Mouse (Mus musculus): ENCODE measurements around the gene Olfr263.

Olfr263 gene

GRCm38 (mm10) chr13:21169121-21169656, 39.8 kb downstream of the Olfr263 start:
- no peak for ATAC-seq (ENCODE audit: insufficient number of reproducible peaks, low FRiP score, low TSS enrichment)

GRCm38 (mm10) chr13:21169657-21170430, 40.4 kb downstream of the Olfr263 start:
- peak; percentile 42; the same call in 1 of the 2 replicates for ATAC-seq (ENCODE audit: insufficient number of reproducible peaks, low FRiP score, low TSS enrichment)

- no peak for ATAC-seq (ENCODE audit: insufficient number of reproducible peaks, low FRiP score, low TSS enrichment)
Observed at GRCm38 (mm10) chr13:21170431-21171155, 41.2 kb downstream of the Olfr263 start.

DNA sequence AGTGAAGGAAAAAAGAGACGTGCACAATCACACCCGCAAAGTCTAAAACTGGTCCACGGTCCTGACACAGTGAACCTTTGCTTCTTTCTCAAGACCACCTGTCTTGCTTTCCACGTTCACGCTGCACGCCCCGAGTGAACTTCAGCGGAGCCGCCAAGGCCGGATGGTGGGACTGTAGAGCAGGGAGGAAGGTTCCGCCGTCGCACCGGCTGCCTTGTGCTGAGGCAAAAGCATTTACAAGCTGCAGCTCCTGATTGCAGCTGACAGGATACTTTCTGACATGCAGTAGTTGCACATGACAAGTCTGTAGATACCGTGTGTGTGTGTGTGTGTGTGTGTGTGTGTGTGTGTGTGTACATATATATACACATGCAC, 41.7 kb downstream of the Olfr263 start:
- ATAC-seq (ENCODE audit: insufficient number of reproducible peaks, low FRiP score, low TSS enrichment): no peak

DNA sequence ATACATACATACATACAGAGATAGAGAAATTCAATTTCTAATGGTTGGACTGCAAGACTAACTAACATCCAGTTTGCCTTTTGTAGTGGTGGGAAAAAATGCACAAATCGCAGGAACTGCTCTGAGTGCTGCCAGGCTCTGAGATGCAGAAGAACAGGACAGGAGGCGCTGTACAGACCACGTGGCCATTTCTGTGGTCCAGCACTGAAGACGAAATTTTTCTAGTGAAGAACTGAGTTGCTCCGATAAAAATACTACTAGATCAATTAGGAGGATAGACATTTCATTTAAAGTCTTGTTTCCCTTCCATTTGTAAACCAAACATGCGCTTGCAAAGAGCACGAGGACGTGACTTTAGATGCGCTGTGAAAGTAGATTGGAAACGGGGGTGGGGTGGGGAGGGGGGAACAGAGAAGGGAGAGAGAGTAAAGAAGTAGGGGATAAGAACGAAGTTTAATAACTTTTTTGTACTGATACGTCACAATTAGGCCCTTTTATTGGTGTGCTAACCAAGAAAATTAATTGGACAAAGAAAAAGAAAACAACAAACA, 42.2 kb downstream of the Olfr263 start:
- no peak for ATAC-seq (ENCODE audit: insufficient number of reproducible peaks, low FRiP score, low TSS enrichment)

GRCm38 (mm10) chr13:21172241-21173027, 43.0 kb downstream of the Olfr263 start:
- ATAC-seq (ENCODE audit: insufficient number of reproducible peaks, low FRiP score, low TSS enrichment): peak; percentile 31; the same call in 1 of the 2 replicates

- no peak for ATAC-seq (ENCODE audit: insufficient number of reproducible peaks, low FRiP score, low TSS enrichment)
Observed at GRCm38 (mm10) chr13:21173072-21173471, 43.6 kb downstream of the Olfr263 start.

DNA sequence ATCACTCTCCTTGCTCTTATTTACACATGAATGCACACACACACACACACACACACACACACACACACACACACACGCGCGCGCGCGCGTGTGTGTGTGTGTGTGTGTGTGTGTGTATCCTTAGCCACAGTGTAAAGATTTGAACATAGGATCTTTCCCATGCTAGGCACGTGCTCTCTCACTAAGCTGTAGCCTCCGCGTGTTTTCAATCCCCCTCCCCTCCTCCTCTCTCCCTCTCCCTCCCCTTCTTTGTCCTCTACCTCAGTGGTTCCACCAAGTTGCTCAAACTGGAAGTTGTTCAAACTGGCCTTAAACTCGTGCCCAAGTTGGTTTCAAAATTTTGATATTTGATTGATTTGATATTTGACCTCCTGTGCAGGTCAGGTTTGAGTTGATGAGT, 47.3 kb downstream of the Olfr263 start:
- ATAC-seq (ENCODE audit: insufficient number of reproducible peaks, low FRiP score, low TSS enrichment): no peak

DNA sequence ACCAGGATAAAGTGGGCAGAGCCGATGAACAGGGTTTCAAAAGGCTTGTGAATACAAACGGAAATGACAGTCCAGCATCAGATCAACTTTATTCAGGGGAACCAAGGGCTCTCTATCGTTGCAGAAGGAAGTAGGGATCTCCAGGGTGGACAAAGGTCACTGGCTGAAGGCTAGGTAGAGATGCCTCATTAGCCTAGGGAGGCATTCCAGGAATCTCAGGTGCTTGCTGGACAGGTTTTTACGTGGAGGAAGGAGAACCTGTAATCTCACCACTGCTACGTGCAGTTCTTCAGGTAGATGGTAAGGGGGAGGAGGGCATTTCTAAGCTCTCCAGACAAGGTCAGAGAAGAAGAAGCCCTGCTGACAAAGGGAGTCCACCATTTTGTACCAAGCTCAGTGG, 48.2 kb downstream of the Olfr263 start:
- ATAC-seq (ENCODE audit: insufficient number of reproducible peaks, low FRiP score, low TSS enrichment): no peak

GRCm38 (mm10) chr13:21178364-21178763, 48.9 kb downstream of the Olfr263 start:
- no peak for ATAC-seq (ENCODE audit: insufficient number of reproducible peaks, low FRiP score, low TSS enrichment)

DNA sequence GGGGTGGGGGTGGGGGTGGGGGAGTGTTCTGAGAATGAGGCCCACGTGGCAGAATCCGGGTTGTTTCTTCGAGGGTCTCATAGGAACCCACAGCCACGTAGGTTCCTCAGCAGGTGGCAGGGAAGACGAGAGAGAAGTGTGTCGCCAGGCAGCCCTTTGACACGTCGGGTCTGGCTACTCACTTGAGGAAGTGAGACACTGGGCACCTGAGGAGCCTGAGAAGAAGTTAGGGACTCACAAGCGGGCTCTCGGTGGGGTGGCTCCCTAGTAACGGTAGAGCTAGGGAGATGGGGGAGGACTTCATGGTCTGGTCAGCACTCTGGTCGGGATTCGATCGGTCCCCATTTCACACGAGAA, 49.9 kb downstream of the Olfr263 start, which contains the start of gene Trim27:
TSS of gene Trim27 (plus strand) at position 79 of the 357 bp plus-strand sequence.
- peak; percentile 27 for ATAC-seq (ENCODE audit: insufficient number of reproducible peaks, low FRiP score, low TSS enrichment)

- ATAC-seq (ENCODE audit: insufficient number of reproducible peaks, low FRiP score, low TSS enrichment): peak; percentile 90
Observed at GRCm38 (mm10) chr13:21179724-21180550, 50.5 kb downstream of the Olfr263 start.

GRCm38 (mm10) chr13:21180551-21181530, 51.4 kb downstream of the Olfr263 start:
- peak; percentile 23; the same call in 1 of the 2 replicates for ATAC-seq (ENCODE audit: insufficient number of reproducible peaks, low FRiP score, low TSS enrichment)

DNA sequence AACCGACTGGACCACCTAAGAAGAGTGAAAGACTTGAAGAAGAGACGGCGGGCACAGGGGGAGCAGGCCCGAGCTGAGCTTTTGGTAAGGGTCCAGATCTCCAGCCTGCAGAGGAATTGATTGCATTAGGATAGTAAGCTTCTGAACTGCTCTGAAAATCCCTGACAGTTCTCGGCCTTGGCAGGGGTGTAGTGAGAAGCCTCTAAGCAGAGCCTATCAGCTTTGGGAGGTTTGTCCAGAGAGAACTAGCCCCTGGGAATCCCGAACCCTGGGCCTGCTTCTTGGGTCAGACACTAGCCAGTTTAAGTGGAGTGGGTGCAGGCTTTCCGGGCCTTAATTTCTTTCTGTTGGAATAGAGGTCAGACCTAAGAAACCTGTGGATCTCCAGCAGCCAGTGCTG, 52.6 kb downstream of the Olfr263 start:
- no peak for ATAC-seq (ENCODE audit: insufficient number of reproducible peaks, low FRiP score, low TSS enrichment)

DNA sequence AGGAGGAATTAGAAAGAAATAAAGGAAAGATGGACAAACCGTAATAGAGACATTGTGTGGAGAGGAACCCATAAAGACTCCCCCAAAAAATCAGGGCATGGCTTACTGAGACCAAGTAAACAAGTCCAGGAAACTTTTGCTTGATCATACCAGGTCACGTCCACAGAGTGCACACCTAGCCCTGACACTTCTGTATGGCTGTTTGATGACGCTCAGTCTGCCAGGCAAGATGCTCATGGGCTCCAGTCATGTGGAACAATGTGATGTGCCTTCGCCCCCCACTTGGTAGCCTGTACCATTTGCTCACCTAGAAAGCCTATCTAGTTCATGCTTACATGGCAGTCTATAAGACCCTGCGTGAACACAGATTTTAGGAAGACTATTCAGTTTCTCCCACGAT, 53.6 kb downstream of the Olfr263 start:
- ATAC-seq (ENCODE audit: insufficient number of reproducible peaks, low FRiP score, low TSS enrichment): no peak

DNA sequence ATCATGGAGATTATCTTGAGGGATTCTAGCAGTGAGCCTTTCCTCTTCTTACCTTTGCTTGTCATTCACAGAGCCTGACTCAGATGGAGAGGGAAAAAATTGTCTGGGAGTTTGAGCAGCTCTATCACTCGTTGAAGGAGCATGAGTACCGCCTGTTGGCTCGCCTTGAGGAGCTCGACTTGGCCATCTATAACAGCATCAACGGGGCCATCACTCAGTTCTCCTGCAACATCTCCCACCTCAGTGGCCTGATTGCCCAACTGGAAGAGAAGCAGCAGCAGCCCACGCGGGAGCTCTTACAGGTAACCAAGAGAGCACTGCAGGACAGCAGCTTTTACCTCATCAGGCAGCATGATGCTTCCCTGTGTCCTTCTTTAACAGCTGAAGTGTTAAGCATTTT, 54.2 kb downstream of the Olfr263 start:
- ATAC-seq (ENCODE audit: insufficient number of reproducible peaks, low FRiP score, low TSS enrichment): no peak

DNA sequence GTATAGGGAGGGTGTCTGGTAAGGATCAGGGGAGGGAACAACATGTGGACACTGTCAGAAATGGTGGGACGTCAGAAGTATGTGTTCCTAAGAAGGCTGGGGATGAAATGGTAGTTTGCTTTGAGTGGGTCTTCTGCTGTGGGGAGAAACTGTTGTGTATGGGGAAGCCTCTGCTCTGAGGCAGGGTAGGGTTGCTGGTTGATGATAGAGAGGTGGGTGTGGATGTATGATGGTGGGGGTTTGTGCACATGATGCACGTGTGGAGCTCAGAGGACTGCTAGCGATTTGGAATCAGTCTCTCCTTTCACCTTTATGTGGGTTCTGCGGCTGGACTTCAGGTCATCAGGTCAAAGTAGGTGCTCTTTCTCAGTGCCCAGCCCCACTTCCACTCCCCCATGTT, 56.1 kb downstream of the Olfr263 start:
- no peak for ATAC-seq (ENCODE audit: insufficient number of reproducible peaks, low FRiP score, low TSS enrichment)

All from cerebellum, adult (tissue).